Mouse (Mus musculus) cerebellum, adult 9-10 months (tissue): ENCODE data around the gene Gm9964.
A peak's percentile ranks its signal among the peaks of the same experiment; 100 is the strongest.

Experiments
- DNase-seq: peaks from one replicate; pipeline ENCODE4 v3.0.0; 2022

Gm9964 gene

DNA sequence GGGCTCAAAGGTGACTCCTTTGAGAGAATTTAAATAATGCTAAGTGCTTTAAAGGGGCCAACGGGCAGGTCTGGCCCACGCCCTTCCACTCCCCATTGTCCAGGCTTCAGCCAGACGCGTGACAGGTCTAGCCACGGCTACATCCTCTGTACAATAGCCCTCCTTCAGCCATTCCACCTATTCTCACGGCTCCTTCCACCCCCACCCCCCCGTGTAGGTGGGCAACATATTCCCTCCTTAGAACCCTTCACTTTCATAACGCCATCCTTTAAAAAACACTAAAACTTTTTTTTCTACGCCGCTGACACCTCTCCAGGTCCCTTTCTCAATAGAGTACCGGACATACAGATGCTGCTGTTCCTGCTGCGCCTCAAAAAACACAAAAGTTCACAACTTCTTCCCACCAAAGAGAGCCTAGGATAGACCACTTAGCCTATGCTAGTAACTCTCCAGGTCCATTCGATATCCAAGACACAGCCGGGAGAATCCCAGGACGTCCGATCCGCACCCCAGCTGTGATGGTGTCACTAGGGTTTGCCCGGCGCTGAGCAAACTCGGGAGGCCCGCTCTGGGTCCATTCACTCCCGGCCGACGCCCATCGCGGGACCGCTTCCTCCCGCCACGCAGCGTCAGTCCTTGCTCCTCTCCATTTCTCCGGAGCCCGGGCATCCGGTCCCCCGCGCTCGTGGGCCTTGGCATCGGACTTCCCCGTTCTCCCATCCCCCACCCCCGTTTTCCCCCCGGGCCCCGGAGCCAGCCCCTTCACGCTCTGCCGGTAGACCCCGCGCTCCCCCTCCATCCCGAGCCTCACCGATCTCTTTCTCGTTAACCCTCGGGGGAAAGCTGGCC lies 42.9 kb downstream of the Gm9964 start:
- DNase-seq, result peak; percentile 44

DNA sequence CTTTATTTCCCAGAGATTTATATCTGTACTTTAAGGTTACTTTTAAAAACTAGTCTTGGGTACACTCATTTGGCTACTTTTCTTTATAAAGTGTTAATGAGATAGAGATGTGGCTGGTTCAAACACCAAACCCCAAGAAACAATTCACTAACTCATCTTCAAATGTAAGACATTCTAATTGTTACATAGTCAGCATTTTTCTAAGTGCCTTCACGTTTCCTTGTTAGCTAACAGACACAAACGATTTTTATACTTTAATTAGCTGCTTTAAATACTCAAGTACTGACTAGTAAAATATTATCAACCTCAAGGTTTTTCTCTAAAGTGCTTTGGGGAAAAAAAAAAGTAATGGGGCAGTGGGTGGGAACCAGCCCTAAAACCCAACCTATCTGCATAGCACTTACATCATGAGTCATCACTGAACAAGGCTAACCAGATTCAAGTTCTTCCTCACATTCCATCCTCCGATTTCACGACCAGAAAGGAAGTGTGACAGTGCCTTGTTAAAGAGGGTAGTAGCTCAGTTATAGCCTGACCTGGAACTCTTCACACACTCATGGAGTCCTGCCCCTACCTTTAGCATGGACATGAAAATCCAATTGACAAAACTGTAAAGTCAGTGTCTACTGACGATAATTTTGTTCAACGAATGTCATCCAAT lies 43.7 kb downstream of the Gm9964 start:
- DNase-seq, result no peak
